Mouse (Mus musculus) C2C12 (cell line): ENCODE measurements around the gene Agap1.

Experiments used
- CEBPB ChIP-seq: IDR thresholded peaks from one replicate; pipeline ENCODE4 v1.6.1; 2011; ENCODE audit warnings: low read depth, mild to moderate bottlenecking, control low read depth, moderate library complexity
- CTCF ChIP-seq: IDR thresholded peaks from one replicate; pipeline ENCODE4 v1.5.1; 2011; ENCODE audit not compliant: control insufficient read depth, insufficient read depth, insufficient read length
- FOSL1 ChIP-seq: IDR thresholded peaks from one replicate; pipeline ENCODE4 v1.8.0; 2011; ENCODE audit warnings: mild to moderate bottlenecking, low read length; ENCODE audit not compliant: poor library complexity, insufficient read depth, severe bottlenecking
- MAX ChIP-seq: IDR thresholded peaks from one replicate; pipeline ENCODE4 v1.6.1; 2011; ENCODE audit warnings: mild to moderate bottlenecking, control low read depth
- MYOD1 ChIP-seq: IDR thresholded peaks from one replicate; pipeline ENCODE4 v1.6.1; 2011; ENCODE audit warnings: low read depth; ENCODE audit not compliant: control insufficient read depth, insufficient read length
- MYOG ChIP-seq: IDR thresholded peaks from one replicate; pipeline ENCODE4 v1.6.1; 2011; ENCODE audit not compliant: control insufficient read depth, insufficient read length; ENCODE audit errors: extremely low read depth
- USF1 ChIP-seq: IDR thresholded peaks from one replicate; pipeline ENCODE4 v1.6.1; 2011; ENCODE audit warnings: low read depth, mild to moderate bottlenecking, control low read depth, moderate library complexity

- no peak for TF ChIP-seq CTCF
- TF ChIP-seq MYOG = no peak
- TF ChIP-seq FOSL1 = no peak
- TF ChIP-seq USF1 = no peak
- no peak for TF ChIP-seq MAX
- TF ChIP-seq CEBPB = no peak
- TF ChIP-seq MYOD1 = no peak
Measured at GRCm38 (mm10) chr1:89899036-89899435, 444.4 kb downstream of the Agap1 start.
